Mouse (Mus musculus): ENCODE measurements around the gene Gm43191. TPM values are rescaled to one million over a fixed set of nuclear protein-coding genes. Genes with fewer than 3 reads are reported as not detected.

Gene Gm43191
- polyA plus RNA-seq, 2 experiments = not detected

DNA sequence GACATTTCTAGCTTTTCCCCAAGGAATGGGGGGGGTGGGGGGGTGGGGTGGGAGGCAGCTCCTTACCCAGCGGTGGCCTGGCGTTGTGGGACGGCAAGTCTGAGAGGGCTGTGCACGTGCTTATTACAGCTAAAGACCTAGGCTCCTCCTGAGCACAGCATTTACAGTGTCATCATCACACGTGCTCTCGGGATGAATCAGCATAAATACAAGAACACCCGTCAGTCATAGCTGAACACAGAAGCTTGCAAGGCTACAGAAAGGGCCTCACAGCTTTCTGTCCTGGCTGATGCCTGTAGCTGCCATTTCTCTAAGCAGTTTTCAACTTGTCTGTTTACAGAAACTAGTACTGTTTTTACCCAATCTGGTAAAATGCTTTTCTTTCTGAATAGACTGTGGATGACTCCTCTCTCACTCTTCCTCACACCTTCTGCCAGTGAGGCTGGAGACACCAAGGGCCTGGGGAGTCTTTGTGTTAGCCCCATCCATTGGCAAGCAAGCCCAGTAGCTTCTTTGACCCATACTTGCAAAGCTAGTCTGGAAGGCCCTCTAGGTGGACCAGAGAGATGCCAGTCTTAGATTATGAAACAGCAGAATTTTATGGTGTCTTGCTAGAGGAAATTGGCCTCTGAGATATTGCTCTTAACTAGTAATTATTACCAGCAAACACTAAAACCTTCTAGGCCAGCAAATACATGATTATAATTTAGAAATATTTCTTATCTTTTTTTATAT, 60.3 kb downstream of the Gm43191 start:
- no peak overlapping the region for H3K4me3 ChIP-seq (replicated peaks; ENCODE audit: low read length)
- no peaks in the 10 kb centered on the region for H3K9me3 ChIP-seq (ENCODE audit: control insufficient read depth, low read length)
- TF ChIP-seq POLR2A (IDR thresholded peaks at IDR 0.05; ENCODE audit: borderline replicate concordance, extremely low read depth, insufficient read depth, insufficient read length) = no peak
- H3K36me3 ChIP-seq (ENCODE audit: control insufficient read depth, insufficient read depth, low read length) = peaks cover 37% of the 10 kb centered on the region
- H3K9ac ChIP-seq (ENCODE audit: low read depth, low read length, severe bottlenecking) = no peak overlapping the region
- no peaks in the 10 kb centered on the region for H3K27me3 ChIP-seq (ENCODE audit: control insufficient read depth, insufficient read depth, low read length)
- ATAC-seq (ENCODE audit: low FRiP score, low read depth) = no peak
- no peak overlapping the region for H3K4me2 ChIP-seq (replicated peaks; ENCODE audit: low read depth, low read length, severe bottlenecking)
- no peaks in the 10 kb centered on the region for H3K4me1 ChIP-seq (ENCODE audit: control insufficient read depth, insufficient read depth, low read length)
- DNase-seq (ENCODE audit: low spot score) = no peak
- H3K27ac ChIP-seq (replicated peaks; ENCODE audit: low read depth, low read length) = no peak overlapping the region
- 95% methylated on average over 7 of the region's 7 CpGs for WGBS

- Histone ChIP-seq H3K4me2 (replicated peaks; ENCODE audit: low read depth, low read length, severe bottlenecking) (no peak overlapping the region), H3K9ac (ENCODE audit: low read depth, low read length, severe bottlenecking) (no peak overlapping the region), H3K4me3 (replicated peaks; ENCODE audit: low read length) (no peak overlapping the region), H3K27ac (replicated peaks; ENCODE audit: low read depth, low read length) (no peak overlapping the region), H3K9me3 (ENCODE audit: control insufficient read depth, low read length) (no peaks in the 10 kb centered on the region), H3K4me1 (ENCODE audit: control insufficient read depth, insufficient read depth, low read length) (no peaks in the 10 kb centered on the region), H3K27me3 (ENCODE audit: control insufficient read depth, insufficient read depth, low read length) (no peaks in the 10 kb centered on the region), H3K36me3 (ENCODE audit: control insufficient read depth, insufficient read depth, low read length) (peaks cover 50% of the 10 kb centered on the region)
- no peak for TF ChIP-seq POLR2A (IDR thresholded peaks at IDR 0.05; ENCODE audit: borderline replicate concordance, extremely low read depth, insufficient read depth, insufficient read length)
- no peak for DNase-seq (ENCODE audit: low spot score)
- no peak for ATAC-seq (ENCODE audit: low FRiP score, low read depth)
- 90% methylated on average over 6 of the region's 6 CpGs for WGBS
Observed at GRCm38 (mm10) chr3:116618855-116619254, 62.2 kb downstream of the Gm43191 start.

GRCm38 (mm10) chr3:116615318-116616068, 65.6 kb downstream of the Gm43191 start:
- Histone ChIP-seq H3K4me2 (replicated peaks; ENCODE audit: low read depth, low read length, severe bottlenecking) (no peak overlapping the region), H3K4me1 (ENCODE audit: control insufficient read depth, insufficient read depth, low read length) (no peaks in the 10 kb centered on the region), H3K27ac (replicated peaks; ENCODE audit: low read depth, low read length) (no peak overlapping the region), H3K9ac (ENCODE audit: low read depth, low read length, severe bottlenecking) (no peak overlapping the region), H3K4me3 (replicated peaks; ENCODE audit: low read length) (no peak overlapping the region), H3K36me3 (ENCODE audit: control insufficient read depth, insufficient read depth, low read length) (peaks cover 46% of the 10 kb centered on the region), H3K27me3 (ENCODE audit: control insufficient read depth, insufficient read depth, low read length) (no peaks in the 10 kb centered on the region), H3K9me3 (ENCODE audit: control insufficient read depth, low read length) (no peaks in the 10 kb centered on the region)
- ATAC-seq (ENCODE audit: low FRiP score, low read depth) = no peak
- TF ChIP-seq POLR2A (IDR thresholded peaks at IDR 0.05; ENCODE audit: borderline replicate concordance, extremely low read depth, insufficient read depth, insufficient read length) = no peak
- DNase-seq (ENCODE audit: low spot score) = no peak
- 88% methylated on average over 8 of the region's 8 CpGs for WGBS

DNA sequence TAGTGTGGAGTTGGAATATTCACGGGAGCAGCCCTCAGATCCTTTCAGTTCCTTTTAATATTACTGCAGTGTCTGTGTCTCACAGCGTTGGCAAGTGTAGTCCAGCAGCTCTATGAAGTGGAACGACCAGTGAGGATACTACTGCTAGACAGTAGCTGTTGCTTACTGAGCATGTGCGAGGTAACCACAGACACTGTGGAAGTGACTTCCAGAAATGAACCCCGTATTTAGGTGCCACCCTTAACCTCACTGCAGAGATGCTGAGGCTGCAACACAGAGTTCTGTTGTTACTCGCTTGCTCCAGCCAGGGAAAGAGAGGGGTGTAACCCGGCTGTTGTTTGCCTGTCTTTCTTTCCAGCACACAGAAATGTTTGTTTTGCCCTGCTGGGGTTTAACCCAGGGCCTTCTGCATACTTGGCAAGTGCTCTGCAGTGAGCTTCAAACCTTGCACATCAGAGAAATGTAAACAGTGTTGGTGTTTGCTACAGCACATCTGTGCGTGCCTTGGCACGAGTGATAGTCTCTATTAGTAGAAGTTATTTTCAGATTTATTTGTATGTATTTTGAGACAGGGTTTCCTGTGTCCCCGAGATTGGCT, 66.7 kb downstream of the Gm43191 start, which contains the start of gene Trmt13:
Trmt13 (minus strand) TSS at position 293 of the 598 bp plus-strand sequence.
- DNase-seq (ENCODE audit: low spot score) (no peak), ATAC-seq (ENCODE audit: low FRiP score, low read depth) (no peak)
- Histone ChIP-seq H3K9ac (ENCODE audit: low read depth, low read length, severe bottlenecking) (no peak within 1 kb of the TSS), H3K9me3 (ENCODE audit: control insufficient read depth, low read length) (no peaks in the 10 kb centered on the region), H3K27me3 (ENCODE audit: control insufficient read depth, insufficient read depth, low read length) (no peaks in the 10 kb centered on the region), H3K4me3 (replicated peaks; ENCODE audit: low read length) (no peak within 1 kb of the TSS), H3K36me3 (ENCODE audit: control insufficient read depth, insufficient read depth, low read length) (peaks cover 40% of the 10 kb centered on the region), H3K4me2 (replicated peaks; ENCODE audit: low read depth, low read length, severe bottlenecking) (no peak within 1 kb of the TSS), H3K4me1 (ENCODE audit: control insufficient read depth, insufficient read depth, low read length) (no peaks in the 10 kb centered on the region), H3K27ac (replicated peaks; ENCODE audit: low read depth, low read length) (no peak within 1 kb of the TSS)
- 89% methylated on average over 10 of the region's 10 CpGs for WGBS
- TF ChIP-seq POLR2A (IDR thresholded peaks at IDR 0.05; ENCODE audit: borderline replicate concordance, extremely low read depth, insufficient read depth, insufficient read length) = no peak

DNA sequence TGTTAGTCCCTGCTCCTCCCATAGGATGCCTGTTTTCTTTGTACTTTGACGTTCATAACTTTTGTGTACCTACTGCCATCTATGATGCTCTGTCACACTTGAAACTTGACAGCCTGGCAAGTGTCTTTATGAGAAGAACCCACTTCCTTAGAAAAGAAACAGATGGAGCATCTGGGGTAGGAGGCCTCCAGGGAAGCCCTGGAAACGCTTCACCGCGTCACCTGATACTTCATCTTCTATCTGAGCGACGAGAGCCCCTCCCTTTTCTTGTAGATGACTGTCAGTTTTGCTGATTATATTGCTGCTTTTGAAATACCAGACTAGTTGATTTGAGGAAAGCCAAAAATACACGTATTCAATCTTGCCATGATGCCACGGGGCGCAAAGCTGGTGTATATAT, 76.5 kb downstream of the Gm43191 start:
- Histone ChIP-seq H3K27ac (replicated peaks; ENCODE audit: low read depth, low read length) (no peak overlapping the region), H3K36me3 (ENCODE audit: control insufficient read depth, insufficient read depth, low read length) (peaks cover 28% of the 10 kb centered on the region; the same call in 1 of the 2 replicates), H3K9me3 (ENCODE audit: control insufficient read depth, low read length) (no peaks in the 10 kb centered on the region), H3K27me3 (ENCODE audit: control insufficient read depth, insufficient read depth, low read length) (no peaks in the 10 kb centered on the region), H3K4me3 (replicated peaks; ENCODE audit: low read length) (no peak overlapping the region), H3K4me1 (ENCODE audit: control insufficient read depth, insufficient read depth, low read length) (no peaks in the 10 kb centered on the region), H3K4me2 (replicated peaks; ENCODE audit: low read depth, low read length, severe bottlenecking) (no peak overlapping the region), H3K9ac (ENCODE audit: low read depth, low read length, severe bottlenecking) (no peak overlapping the region)
- 85% methylated on average over 9 of the region's 9 CpGs for WGBS
- ATAC-seq (ENCODE audit: low FRiP score, low read depth) (no peak), DNase-seq (ENCODE audit: low spot score) (no peak)
- TF ChIP-seq POLR2A (IDR thresholded peaks at IDR 0.05; ENCODE audit: borderline replicate concordance, extremely low read depth, insufficient read depth, insufficient read length) = no peak
